Mouse (Mus musculus) pancreas, adult 10 weeks (tissue): ENCODE measurements around the gene Car11. TPM values are rescaled to one million over a fixed set of nuclear protein-coding genes. Genes with fewer than 3 reads are reported as not detected.

Experiments
- polyA plus RNA-seq: library from polyadenylated mRNA; stranded (reverse); fragments of 350-450 nt; fragmentation: Illumina TruSeq; extraction: RNeasy Lipid Tissue Mini Kit (QIAGEN cat#74804); gene quantifications from one replicate; pipeline ENCODE4 v1.2.3, GENCODE M21; 2015; ENCODE audit warnings: low read depth, low replicate concordance; ENCODE audit not compliant: insufficient read depth

Car11 gene
- polyA plus RNA-seq, result 2.1 TPM

GRCm38 (mm10) chr7:45699523-45700141 is at the start of gene Car11:
Gene Car11, plus strand, starts transcription at chr7:45699843.

GRCm38 (mm10) chr7:45666161-45666560 is 33.5 kb upstream of the Car11 start, which contains the start of gene Fut2:
Gene Fut2, minus strand, starts transcription at chr7:45666394.

GRCm38 (mm10) chr7:45683396-45684050 is 16.1 kb upstream of the Car11 start, which contains the start of gene Ntn5:
Gene Ntn5, plus strand, starts transcription at chr7:45684022.

GRCm38 (mm10) chr7:45693921-45694591 is 5.6 kb upstream of the Car11 start, which contains the start of gene Sec1:
Gene Sec1, minus strand, starts transcription at chr7:45694402.

GRCm38 (mm10) chr7:45704730-45705442 is 5.2 kb downstream of the Car11 start, which contains the start of gene Dbp:
Gene Dbp, plus strand, starts transcription at chr7:45705088.

GRCm38 (mm10) chr7:45715090-45715708 is 15.6 kb downstream of the Car11 start, which contains the start of gene Rpl18:
Gene Rpl18, plus strand, starts transcription at chr7:45715457.

GRCm38 (mm10) chr7:45717918-45718297 is 18.3 kb downstream of the Car11 start, which contains the start of gene Sphk2:
Gene Sphk2, minus strand, starts transcription at chr7:45718002.

GRCm38 (mm10) chr7:45720413-45721233 is 21.0 kb downstream of the Car11 start, which contains the start of gene Fam83e:
Gene Fam83e, plus strand, starts transcription at chr7:45721212.

GRCm38 (mm10) chr7:45725713-45726112 is 26.1 kb downstream of the Car11 start, which contains the start of gene Spaca4:
Gene Spaca4, minus strand, starts transcription at chr7:45725813.

Other genes starting within 250 kb of the Car11 start
- 893 TPM for gene Ftl1, start 240.0 kb upstream of the Car11 start, polyA plus RNA-seq
- gene Bax, start 232.9 kb upstream of the Car11 start, polyA plus RNA-seq, result 42.0 TPM
- 1.5 TPM for gene Tulp2, start 218.0 kb upstream of the Car11 start, polyA plus RNA-seq
- not detected for gene Gm45808, start 213.0 kb upstream of the Car11 start, polyA plus RNA-seq
- gene Dhdh, start 211.0 kb upstream of the Car11 start, polyA plus RNA-seq, result 2.1 TPM
- gene Nucb1, start 189.4 kb upstream of the Car11 start, polyA plus RNA-seq, result 43.0 TPM
- 14.2 TPM for gene Ppp1r15a, start 173.6 kb upstream of the Car11 start, polyA plus RNA-seq
- 3.5 TPM for gene Plekha4, start 173.5 kb upstream of the Car11 start, polyA plus RNA-seq
- gene Hsd17b14, start 144.9 kb upstream of the Car11 start, polyA plus RNA-seq, result not detected
- gene Bcat2, start 129.7 kb upstream of the Car11 start, polyA plus RNA-seq, result 127 TPM
- gene Fgf21, start 84.4 kb upstream of the Car11 start, polyA plus RNA-seq, result 41.8 TPM
- gene Fut1, start 82.6 kb upstream of the Car11 start, polyA plus RNA-seq, result 4.9 TPM
- 2.0 TPM for gene Izumo1, start 78.0 kb upstream of the Car11 start, polyA plus RNA-seq
- 11.1 TPM for gene Rasip1, start 72.4 kb upstream of the Car11 start, polyA plus RNA-seq
- gene Mamstr, start 59.9 kb upstream of the Car11 start, polyA plus RNA-seq, result 2.2 TPM
- not detected for gene Fut2, start 33.4 kb upstream of the Car11 start, polyA plus RNA-seq
- not detected for gene Ntn5, start 15.8 kb upstream of the Car11 start, polyA plus RNA-seq
- gene Sec1, start 5.4 kb upstream of the Car11 start, polyA plus RNA-seq, result not detected
- gene Dbp, start 5.2 kb downstream of the Car11 start, polyA plus RNA-seq, result 5.6 TPM
- 401 TPM for gene Rpl18, start 15.6 kb downstream of the Car11 start, polyA plus RNA-seq
- gene Sphk2, start 18.2 kb downstream of the Car11 start, polyA plus RNA-seq, result 9.0 TPM
- not detected for gene Fam83e, start 21.4 kb downstream of the Car11 start, polyA plus RNA-seq
- not detected for gene Spaca4, start 26.0 kb downstream of the Car11 start, polyA plus RNA-seq
- 4.6 TPM for gene Lmtk3, start 83.9 kb downstream of the Car11 start, polyA plus RNA-seq
- not detected for gene Sult2b1, start 84.8 kb downstream of the Car11 start, polyA plus RNA-seq
- 31.3 TPM for gene Cyth2, start 114.7 kb downstream of the Car11 start, polyA plus RNA-seq
- gene Kcnj14, start 124.9 kb downstream of the Car11 start, polyA plus RNA-seq, result not detected
- 4.1 TPM for gene Grwd1, start 131.1 kb downstream of the Car11 start, polyA plus RNA-seq
- gene Kdelr1, start 172.9 kb downstream of the Car11 start, polyA plus RNA-seq, result 53.6 TPM
- 0.42 TPM for gene Grin2d, start 178.5 kb downstream of the Car11 start, polyA plus RNA-seq
- gene Syngr4, start 196.9 kb downstream of the Car11 start, polyA plus RNA-seq, result not detected
- 6.6 TPM for gene Tmem143, start 197.1 kb downstream of the Car11 start, polyA plus RNA-seq
- gene Emp3, start 221.6 kb downstream of the Car11 start, polyA plus RNA-seq, result 42.8 TPM
- gene Ccdc114, start 224.2 kb downstream of the Car11 start, polyA plus RNA-seq, result 0.72 TPM